Mouse (Mus musculus) mature B cell (primary cell): ENCODE measurements around the gene Csgalnact2.

Source experiments
- in situ Hi-C: fragments of 300-500 bp; cut with MboI; formaldehyde crosslinking; loops from 2 replicates; pipeline ENCODE4 v1.14.3; 2019

The Csgalnact2 gene

GRCm38 (mm10) chr6:118076256-118076655 is 62.7 kb downstream of the Csgalnact2 start:
- in situ Hi-C loops: no loop called here

- in situ Hi-C loops: no loop called here
Observed at GRCm38 (mm10) chr6:118074151-118074550, 64.8 kb downstream of the Csgalnact2 start.

GRCm38 (mm10) chr6:118072176-118072575 is 66.8 kb downstream of the Csgalnact2 start:
- in situ Hi-C loops: no loop called here

- in situ Hi-C loops: no loop called here
Observed at GRCm38 (mm10) chr6:118071416-118071815, 67.5 kb downstream of the Csgalnact2 start.

- in situ Hi-C loops: no loop called here
Observed at GRCm38 (mm10) chr6:118071013-118071350, 68.0 kb downstream of the Csgalnact2 start.

- in situ Hi-C loops: no loop called here
Observed at GRCm38 (mm10) chr6:118070321-118071012, 68.5 kb downstream of the Csgalnact2 start.

- in situ Hi-C loops: no loop called here
Observed at GRCm38 (mm10) chr6:118067720-118068119, 71.2 kb downstream of the Csgalnact2 start.

- in situ Hi-C loops: no loop called here
Observed at GRCm38 (mm10) chr6:118066199-118067081, 72.5 kb downstream of the Csgalnact2 start.

- in situ Hi-C loops: no loop called here
Observed at GRCm38 (mm10) chr6:118065837-118066198, 73.1 kb downstream of the Csgalnact2 start.

GRCm38 (mm10) chr6:118064968-118065530 is 73.9 kb downstream of the Csgalnact2 start:
- in situ Hi-C loops: no loop called here

GRCm38 (mm10) chr6:118063266-118063665 is 75.7 kb downstream of the Csgalnact2 start:
- in situ Hi-C loops: no loop called here

GRCm38 (mm10) chr6:118061266-118061665 is 77.7 kb downstream of the Csgalnact2 start:
- in situ Hi-C loops: no loop called here
